Mouse (Mus musculus) spleen, adult 12 weeks (tissue): Measurements from ENCODE around the gene Trat1.

Source experiments
- DNase-seq: peaks from one replicate; pipeline ENCODE4 v3.0.0; 2022; ENCODE audit warnings: low spot score

The Trat1 gene

DNA sequence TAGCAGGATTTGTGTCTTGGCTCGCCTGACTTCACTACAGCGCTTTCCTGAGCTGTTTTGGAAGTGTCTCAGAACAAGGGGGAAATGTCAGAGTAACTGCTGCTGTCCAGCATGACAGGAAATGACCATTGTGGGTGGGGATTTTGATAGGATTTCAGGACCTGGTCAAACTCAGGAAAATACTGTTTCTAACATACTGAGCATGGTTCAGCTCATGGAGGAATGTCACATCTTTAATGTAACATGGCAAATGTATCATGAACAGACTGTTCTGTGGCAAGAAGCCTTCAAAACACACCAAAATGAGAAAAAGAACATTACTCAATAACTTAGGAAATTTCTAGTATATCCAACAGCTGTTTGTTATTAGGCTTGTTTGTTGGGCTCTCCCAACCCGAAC, 52.1 kb downstream of the Trat1 start:
- no peak for DNase-seq

DNA sequence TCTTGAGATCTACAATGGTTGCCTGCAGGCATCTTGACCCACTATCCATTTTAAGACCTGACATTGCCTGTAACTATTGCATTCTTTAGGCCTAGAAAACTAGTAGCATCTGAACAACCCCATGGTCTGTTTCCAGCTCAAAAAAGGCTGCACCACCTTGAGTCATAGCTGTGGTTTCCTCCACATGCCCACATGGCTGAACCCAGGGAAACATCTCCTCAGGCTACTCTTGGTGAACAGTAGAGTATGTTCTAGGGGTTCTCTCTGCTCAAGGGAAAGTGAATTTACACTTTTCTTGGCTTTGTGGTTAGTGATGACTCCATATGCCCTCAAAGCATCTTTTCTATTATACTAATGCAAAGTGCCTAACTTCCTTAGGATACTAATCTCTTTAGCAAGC, 55.5 kb downstream of the Trat1 start:
- DNase-seq: no peak

DNA sequence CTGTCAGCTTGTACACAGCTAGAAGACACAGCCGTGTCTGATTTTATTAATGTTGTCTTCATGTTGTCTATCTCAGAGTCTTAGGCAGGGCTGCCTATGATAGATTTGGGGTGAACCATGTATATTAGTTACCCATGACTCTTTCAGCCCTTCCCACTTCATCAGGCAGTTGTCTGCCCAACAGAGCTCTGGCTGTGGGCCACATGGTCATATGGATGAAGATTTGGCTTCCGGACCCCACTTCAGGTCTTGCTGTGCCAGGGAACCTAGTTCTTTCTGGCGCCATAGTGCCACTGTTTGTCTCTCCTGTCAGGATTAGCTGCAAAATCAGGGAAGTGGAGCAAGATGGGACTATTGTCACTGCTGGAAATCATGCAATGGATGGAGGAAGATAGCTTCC, 69.9 kb downstream of the Trat1 start:
- no peak for DNase-seq
